Mouse (Mus musculus): ENCODE measurements around the gene Mien1. TPM values are rescaled to one million over a fixed set of nuclear protein-coding genes. Genes with fewer than 3 reads are reported as not detected.

The Mien1 gene
- total RNA-seq, 2 experiments from 2014 or later: 44.6 to 52.6 TPM

- DNase-seq: no peak
- intact Hi-C loops (cut with DNase I): loop anchor here (5.0 kb wide), 1 partner anchor 33 kb away; the partner anchor contains the start of gene Pgap3
Measured at GRCm38 (mm10) chr11:98435723-98436122, 3.1 kb downstream of the Mien1 start.

DNA sequence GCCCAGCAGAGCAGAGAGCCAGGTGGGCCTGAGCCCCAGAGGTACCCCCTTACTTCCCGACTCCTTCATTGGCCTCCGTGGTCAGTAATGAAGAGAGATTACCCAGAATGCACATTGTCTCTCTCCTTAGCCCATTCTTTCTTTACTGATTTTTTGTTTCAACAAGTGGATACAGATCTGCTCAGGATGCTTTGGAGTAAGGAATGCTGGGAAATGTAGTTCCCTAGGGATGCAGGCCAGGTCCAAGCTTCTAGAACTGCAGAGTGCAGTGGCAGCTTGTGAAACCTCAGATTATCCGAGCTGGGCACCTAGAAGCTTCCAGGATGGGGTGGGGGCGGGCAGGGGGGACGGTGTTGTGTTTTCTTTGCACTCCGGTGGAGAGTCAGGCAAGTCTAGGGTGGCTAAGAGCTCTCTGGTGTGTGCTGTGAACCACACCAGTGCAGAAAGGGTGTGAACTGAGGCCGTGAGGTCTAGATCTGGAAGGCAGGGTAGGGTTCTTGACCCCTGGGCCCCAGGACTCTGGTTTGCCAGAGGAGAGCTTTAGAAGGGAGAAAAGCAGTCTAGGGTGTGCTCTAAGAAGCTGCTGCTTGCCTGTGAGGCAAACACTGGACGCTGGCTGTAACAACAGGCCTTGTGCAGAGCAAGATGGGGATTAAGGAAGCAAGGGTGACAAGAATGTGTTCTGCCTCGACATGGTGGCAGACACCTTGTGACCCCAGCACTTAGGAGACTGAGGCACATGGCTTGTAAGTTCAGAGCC is 6.9 kb downstream of the Mien1 start:
- intact Hi-C loops (cut with DNase I): no loop called here
- no peak for DNase-seq

- intact Hi-C loops (cut with DNase I): no loop called here
- no peak for DNase-seq
Measured at GRCm38 (mm10) chr11:98428436-98428835, 10.4 kb downstream of the Mien1 start.

DNA sequence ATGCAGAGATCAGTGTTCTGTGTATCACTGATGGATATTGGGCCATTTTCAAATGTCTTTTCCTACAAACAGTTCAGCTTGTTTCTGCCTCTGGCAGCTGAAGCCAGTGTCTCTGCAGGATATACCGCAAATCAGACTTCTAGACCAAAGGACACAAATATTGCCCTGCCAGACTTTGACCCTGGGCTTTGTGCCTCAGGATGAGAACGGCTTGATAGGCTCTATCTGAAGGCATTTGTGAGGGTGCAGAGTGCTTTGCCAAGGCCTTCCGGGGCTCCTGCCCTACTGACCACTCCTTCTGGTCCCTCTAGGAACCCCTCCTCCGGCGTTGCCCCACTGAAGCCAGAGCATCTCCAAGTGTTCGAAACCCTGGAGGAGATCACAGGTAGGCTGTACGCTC is 12.2 kb downstream of the Mien1 start:
- DNase-seq: no peak
- intact Hi-C loops (cut with DNase I): no loop called here

GRCm38 (mm10) chr11:98418939-98419547 is 19.7 kb downstream of the Mien1 start:
- no peak for DNase-seq

GRCm38 (mm10) chr11:98418273-98418672 is 20.5 kb downstream of the Mien1 start:
- intact Hi-C loops (cut with DNase I): no loop called here
- no peak for DNase-seq

More at GRCm38 (mm10) chr11:98418939-98419547, 19.7 kb downstream of the Mien1 start:
- intact Hi-C loops (cut with DNase I): no loop called here

- DNase-seq: no peak
- intact Hi-C loops (cut with DNase I): no loop called here
Measured at GRCm38 (mm10) chr11:98417074-98417473, 21.7 kb downstream of the Mien1 start.

DNA sequence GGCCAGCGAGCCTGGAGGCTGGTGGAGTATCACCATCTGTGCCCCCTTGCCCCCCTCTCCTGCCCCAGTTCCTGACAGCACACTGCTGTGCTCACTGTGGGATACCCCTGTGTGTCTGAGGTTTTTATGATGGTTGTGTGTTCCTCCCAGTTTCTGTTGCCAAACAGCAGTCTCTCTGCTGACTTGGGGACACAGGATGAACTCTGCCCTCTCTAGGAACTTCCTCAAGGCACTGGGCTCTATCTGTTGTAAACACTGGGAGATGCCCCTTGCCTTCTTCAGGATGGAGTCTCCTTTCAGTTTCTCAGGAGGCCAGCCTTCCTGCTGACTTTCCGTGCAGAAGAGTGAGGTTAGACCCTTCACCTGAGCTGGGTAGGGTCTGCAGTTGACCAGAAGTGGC is 24.6 kb downstream of the Mien1 start:
- intact Hi-C loops (cut with DNase I): no loop called here
- DNase-seq: no peak

GRCm38 (mm10) chr11:98413731-98414130 is 25.1 kb downstream of the Mien1 start:
- no peak for DNase-seq
- intact Hi-C loops (cut with DNase I): loop anchor here (2.0 kb wide), 1 partner anchor 25 kb away; the partner anchor contains the start of gene Mien1

DNA sequence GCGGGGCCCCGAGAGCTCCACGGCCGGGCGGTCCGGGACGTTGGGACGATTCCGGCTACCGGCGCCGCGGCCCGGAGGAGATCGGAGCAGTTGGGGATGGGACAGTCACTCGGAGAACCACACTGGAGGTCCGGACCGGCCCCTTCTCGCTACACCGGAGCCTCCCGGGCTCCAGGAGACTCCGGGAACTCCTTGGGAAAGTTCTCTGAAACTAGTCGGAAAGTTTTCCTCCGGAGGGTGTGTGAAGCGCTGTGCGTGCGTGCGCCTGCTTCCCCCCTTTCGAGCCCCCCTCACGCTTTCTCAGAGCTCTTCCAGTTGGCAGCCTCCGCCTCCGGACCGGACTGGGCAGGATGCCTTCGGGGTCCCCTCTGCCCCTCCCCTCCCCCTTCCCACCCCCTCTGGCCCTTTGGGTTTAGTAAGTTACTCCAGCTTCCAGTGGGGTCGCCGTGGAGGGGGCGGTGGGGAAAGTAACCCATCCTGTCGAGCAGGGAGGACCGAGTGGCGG is 25.9 kb downstream of the Mien1 start:
- intact Hi-C loops (cut with DNase I): loop anchor here (2.0 kb wide), 1 partner anchor 26 kb away; the partner anchor contains the start of gene Mien1

DNA sequence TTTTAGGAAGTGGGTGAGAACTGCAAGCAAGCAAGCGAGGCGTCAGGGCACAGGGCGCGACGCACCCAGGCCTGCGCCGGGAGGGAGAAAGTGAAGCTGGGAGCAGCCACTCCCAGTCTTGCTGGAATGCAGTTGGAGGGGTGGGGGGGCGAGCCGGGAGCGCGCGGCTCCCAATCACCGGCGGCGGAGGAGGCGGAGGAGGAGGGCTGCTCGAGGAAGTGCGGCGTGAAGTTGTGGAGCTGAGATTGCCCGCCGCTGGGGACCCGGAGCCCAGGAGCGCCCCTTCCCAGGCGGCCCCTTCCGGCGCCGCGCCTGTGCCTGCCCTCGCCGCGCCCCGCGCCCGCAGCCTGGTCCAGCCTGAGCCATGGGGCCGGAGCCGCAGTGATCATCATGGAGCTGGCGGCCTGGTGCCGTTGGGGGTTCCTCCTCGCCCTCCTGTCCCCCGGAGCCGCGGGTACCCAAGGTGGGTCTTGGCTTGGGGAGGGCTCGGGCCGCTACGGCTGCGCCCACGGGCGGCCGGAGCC is 26.5 kb downstream of the Mien1 start, which contains the start of gene Erbb2:
TSS of gene Erbb2 (plus strand) at position 198 of the 524 bp plus-strand sequence.
- intact Hi-C loops (cut with DNase I): loop anchor here (2.0 kb wide), 1 partner anchor 26 kb away; the partner anchor contains the start of gene Mien1
- DNase-seq: peak; percentile 76 to 80

More for the DNA sequence above, 25.9 kb downstream of the Mien1 start:
- peak; percentile 39 to 46 for DNase-seq

DNA sequence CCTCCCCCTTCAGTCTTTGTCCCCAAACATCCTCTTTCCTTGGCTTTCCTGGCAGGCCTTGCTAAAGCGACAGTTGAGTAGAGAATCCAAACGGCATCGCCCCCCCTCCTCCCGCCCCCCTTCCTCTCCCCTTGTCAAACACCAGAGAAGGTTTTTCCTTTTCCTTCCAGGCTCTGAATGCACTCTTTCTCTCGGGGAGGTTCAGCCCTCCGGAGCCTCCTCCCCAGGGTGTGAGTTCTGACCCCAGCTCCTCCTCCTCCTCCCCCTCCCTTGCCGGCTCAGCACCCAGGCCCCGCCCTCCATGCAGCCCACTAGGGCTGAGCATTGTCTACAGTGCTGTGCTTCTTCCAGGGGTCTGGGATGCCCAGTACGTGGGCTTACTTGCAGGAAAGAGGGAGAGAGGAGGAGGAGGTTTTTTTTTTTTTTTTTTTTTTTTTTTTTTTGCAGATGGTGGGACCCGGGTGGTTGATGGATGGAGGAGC is 29.4 kb downstream of the Mien1 start:
- intact Hi-C loops (cut with DNase I): no loop called here
- DNase-seq: peak in 1 of 2 experiments; percentile 42

GRCm38 (mm10) chr11:98408872-98409271 is 29.9 kb downstream of the Mien1 start:
- intact Hi-C loops (cut with DNase I): no loop called here
- DNase-seq: no peak

- DNase-seq: no peak
- intact Hi-C loops (cut with DNase I): no loop called here
Measured at GRCm38 (mm10) chr11:98406621-98407020, 32.2 kb downstream of the Mien1 start.

DNA sequence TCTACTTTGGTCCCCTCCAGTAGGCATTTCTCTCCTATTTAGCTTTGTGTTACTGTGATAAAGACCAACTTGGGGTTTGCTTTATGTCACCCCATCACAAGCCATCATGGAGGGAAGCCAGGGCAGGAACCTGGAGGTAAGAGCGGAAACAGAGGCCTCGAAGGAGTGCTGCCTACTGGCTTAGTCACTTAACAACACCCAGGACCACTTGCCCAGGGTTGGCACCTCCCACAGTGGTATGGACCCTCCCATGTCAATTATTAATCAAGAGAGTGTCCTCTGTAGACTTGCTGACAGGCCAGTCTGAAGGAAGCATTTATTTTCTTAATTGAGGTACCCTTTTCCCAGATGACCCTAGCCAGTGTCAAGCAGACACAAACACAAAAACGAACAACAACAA is 38.0 kb downstream of the Mien1 start:
- DNase-seq: no peak
- intact Hi-C loops (cut with DNase I): loop anchor here (5.0 kb wide), 1 partner anchor 36 kb away; the partner anchor contains the start of gene Mien1

DNA sequence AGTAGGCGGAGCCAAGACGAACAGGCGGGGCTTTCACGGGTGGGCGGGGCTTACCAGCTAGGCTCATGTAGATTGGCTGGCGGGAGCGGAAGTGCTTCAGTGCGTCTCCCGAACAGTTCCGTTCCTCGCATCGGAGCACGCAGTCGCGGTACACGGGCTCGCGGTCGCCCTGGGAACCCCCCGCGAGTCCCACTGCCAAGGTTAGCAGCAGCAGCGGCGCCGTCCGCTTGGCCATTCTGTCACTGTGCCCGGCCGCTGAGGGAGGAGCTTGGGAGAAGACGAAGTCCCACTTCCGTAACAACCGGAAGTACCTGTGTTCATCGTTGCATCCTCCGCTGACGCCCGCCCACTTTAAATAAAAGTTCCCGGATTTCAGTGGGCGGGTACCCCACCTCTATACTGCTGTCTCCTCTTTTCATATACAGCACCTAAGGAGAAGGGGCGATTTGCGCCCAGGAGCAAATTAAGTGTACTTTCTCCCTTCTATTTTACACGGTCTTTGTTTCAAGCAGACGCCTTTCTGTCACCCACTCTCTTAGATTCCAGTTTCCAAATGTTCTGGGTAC is 38.5 kb downstream of the Mien1 start, which contains the start of gene Pgap3:
TSS of gene Pgap3 (minus strand) at position 330 of the 566 bp plus-strand sequence.
- intact Hi-C loops (cut with DNase I): loop anchor here (5.0 kb wide), 1 partner anchor 37 kb away; the partner anchor contains the start of gene Mien1
- peak; percentile 82 to 84 for DNase-seq

DNA sequence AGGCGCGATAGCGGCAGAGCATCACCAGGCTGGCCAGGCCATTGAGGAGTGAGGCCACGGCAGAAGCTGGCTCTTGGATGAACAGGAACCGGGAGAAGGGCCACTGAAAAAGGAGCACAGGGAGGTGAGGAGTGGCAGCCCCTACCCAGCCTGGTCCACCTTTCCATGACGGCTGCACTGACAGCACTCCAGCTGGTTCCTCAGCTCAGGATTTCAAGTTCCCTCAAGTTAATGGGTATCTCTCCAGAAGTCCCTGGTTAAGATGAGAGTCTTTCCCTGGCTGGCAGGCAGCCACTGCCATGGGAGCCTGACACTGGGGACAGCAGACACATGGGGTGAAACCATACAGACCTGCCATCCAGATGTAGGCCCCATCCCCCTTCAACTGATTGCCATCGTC is 40.8 kb downstream of the Mien1 start:
- no peak for DNase-seq
- intact Hi-C loops (cut with DNase I): no loop called here

GRCm38 (mm10) chr11:98395041-98395440 is 43.8 kb downstream of the Mien1 start:
- intact Hi-C loops (cut with DNase I): no loop called here
- peak; percentile 66 to 74 for DNase-seq

DNA sequence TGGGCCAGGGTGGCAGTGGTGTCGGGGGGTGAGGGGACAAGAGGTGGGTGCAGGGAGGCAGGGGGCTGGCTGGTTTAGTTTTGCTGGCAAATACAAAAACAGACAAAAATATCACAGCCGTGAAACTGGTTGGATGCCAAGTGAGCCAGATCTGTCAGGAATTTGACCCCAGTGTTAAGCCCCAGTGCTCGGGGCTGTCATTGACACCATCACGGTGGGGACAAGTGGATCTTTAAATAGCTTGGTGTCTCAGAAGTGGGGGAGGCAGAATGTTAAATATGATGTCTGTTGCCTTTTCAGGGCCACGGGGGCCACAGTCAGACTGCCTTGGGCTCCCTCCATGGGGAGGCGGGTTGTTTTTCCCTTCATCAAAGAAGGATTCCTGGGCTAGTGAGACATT is 44.5 kb downstream of the Mien1 start:
- intact Hi-C loops (cut with DNase I): no loop called here
- DNase-seq: peak; percentile 36 to 64

DNA sequence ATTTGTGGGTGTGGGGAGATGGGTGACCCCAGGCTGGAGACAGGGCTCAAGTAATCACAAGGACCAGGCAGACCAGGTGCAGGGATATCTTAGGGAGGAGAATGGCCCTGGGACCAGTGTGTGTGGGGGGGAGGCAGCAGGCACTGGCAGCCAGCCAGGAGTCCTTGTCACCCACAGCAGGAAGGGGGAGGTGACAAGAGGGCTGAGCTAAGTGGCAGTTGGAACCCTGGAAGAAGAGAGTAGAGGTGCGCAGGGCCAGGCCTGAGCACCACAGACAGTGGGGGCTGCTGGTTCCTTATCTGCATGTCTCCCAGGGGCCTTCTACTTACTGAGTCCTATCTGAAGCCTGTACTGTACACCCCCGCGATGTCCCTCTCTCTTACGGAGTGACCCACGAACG is 45.5 kb downstream of the Mien1 start:
- intact Hi-C loops (cut with DNase I): no loop called here
- peak; percentile 62 to 72 for DNase-seq

Data from heart, postnatal 14 days (tissue).